Mouse (Mus musculus) layer of hippocampus, adult 8-10 months (tissue): ENCODE results near the gene Stambpl1. TPM values are rescaled to one million over a fixed set of nuclear protein-coding genes. Genes with fewer than 3 reads are reported as not detected.

Source experiments
- DNase-seq, 2 experiments: peaks; one replicate each; pipeline ENCODE4 v3.0.0; 2022; ENCODE audit warnings: low spot score in 2 of 2
- total RNA-seq, 4 experiments: library from RNA; stranded (reverse); gene quantifications; 2 replicates each; pipeline ENCODE4 v1.2.4; 2022

The Stambpl1 gene
- total RNA-seq, 4 experiments from 2014 or later = 20.6 to 24.6 (median 22.9) TPM

DNA sequence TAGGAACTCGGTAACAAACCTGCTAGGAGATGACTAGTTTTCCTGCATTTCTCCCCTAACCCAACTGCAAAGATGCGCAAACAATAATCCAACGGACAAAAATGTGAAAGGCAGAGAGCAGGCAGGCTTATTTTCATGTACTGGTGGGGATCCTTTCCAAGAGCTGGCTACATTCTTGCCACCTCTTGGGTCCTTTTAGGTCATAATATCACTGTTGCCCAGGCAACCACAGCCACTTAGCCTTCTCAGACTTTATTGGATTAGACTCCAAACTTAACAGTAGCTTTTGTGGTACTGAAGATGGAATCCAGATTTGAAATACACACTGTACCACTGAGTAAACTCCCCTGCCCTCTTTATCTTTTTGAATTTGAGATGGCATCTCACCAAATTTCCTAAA is 86.0 kb downstream of the Stambpl1 start:
- no peak for DNase-seq

DNA sequence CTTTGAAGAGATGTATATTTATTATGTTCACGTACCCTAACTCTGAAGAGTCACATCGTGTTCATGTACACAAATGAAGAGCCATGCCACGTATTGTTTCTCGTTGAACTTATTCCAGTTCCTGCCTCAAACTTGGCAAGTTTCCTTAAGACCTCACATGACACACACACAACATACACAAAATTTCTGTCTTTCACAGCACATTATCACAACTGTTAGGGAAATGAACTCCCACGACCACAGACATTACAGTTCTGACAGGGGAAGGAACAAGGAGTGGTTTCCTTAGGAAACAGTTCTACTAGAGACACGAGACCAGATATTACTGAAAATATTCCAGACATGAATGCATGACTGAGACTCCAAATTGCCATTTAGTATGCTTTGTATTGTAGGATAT is 91.6 kb downstream of the Stambpl1 start:
- no peak for DNase-seq

DNA sequence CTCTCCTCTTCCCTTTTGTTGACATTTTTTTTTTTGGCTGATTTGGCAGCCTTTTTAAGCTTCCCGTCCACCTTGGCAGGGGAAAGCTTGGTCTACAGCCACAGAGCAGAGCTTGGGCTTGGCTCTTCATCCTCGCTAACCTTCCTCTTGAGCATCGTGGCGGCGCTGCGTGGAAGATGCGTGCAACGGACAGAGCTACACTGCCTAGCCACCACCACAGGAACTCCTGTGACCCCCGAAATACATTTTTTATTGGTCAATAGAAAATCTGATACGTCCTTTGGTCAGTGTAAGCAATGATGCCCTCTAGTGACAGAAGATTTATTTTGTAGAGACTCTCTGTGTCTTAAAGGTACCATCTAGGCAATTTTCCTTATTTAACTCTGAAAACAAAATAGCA is 92.4 kb downstream of the Stambpl1 start:
- no peak for DNase-seq

DNA sequence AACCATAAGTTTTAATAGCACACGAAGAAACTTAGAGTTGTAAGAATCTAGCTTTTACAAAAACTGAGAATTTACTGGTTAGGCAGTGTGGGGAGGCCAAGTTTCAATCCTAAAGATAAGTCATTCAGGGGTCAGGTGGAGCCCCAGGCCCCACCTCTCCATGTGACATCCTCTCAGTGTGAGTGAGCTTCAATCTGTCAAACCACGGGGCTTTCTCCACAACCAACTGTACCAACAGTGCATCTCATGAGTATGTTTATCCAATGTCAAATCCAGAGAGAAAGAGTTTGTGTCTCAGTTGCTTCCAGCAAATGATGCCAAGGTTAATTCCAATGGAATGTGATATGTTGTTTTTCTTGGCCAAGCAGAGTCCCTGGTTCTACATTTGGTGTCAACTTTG is 92.8 kb downstream of the Stambpl1 start:
- no peak for DNase-seq

DNA sequence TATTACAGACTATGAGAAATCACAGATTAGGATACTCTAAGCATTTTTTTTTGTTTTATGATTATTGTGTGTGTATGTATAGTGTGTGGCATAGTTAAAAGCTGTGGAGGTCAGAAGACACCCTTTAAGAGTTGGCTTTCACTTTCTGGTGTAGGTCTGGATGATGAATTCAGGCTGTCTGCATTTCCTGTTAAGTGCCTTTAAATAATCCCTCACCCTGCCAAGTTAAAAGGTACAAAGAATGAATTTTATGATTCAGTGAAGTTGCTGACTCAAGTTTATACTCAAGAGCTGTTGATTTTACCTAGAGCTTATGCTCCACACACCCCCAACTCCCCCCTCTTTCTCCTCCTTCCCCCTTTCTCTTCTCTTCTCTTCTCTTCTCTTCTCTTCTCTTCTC is 95.2 kb downstream of the Stambpl1 start:
- DNase-seq = no peak

GRCm38 (mm10) chr19:34287656-34288415 is 95.8 kb downstream of the Stambpl1 start:
- DNase-seq = no peak

GRCm38 (mm10) chr19:34288696-34289095 is 96.7 kb downstream of the Stambpl1 start:
- DNase-seq = no peak

Other genes starting within 250 kb of the Stambpl1 start
- gene Lipf, start 231.0 kb upstream of the Stambpl1 start, total RNA-seq = not detected
- not detected for gene Lipk, start 183.9 kb upstream of the Stambpl1 start, total RNA-seq
- gene Lipn, start 124.9 kb upstream of the Stambpl1 start, total RNA-seq = not detected
- gene Lipm, start 91.3 kb upstream of the Stambpl1 start, total RNA-seq = under 1 TPM; 0.17 to 0.39 (median 0.35) TPM
- under 1 TPM in 1 of 4 experiments, not detected in 3; 0.33 TPM for gene Ankrd22, start 26.2 kb upstream of the Stambpl1 start, total RNA-seq
- 10 to 100 TPM; 11.6 to 20.4 (median 15.1) TPM for gene Acta2, start 63.4 kb downstream of the Stambpl1 start, total RNA-seq
- 1 to 10 TPM in 3 of 4 experiments, under 1 TPM in 1; 0.50 to 4.2 (median 2.6) TPM for gene Fas, start 98.4 kb downstream of the Stambpl1 start, total RNA-seq